Mouse (Mus musculus): ENCODE results near the gene Bnip2.

- TF ChIP-seq CTCF (conservative IDR thresholded peaks at IDR 0.05; ENCODE audit: low read length) (no peak), NANOG (IDR thresholded peaks at IDR 0.05; ENCODE audit: borderline replicate concordance, low read length) (no peak)
Observed at GRCm38 (mm10) chr9:70024648-70025047, 35.4 kb downstream of the Bnip2 start.
